Mouse (Mus musculus): Measurements from ENCODE around the gene Tcf19.

- TF ChIP-seq ZC3H11A (IDR thresholded peaks at IDR 0.05; ENCODE audit: low read depth, low read length) (no peak), TBP (conservative IDR thresholded peaks at IDR 0.05; ENCODE audit: low read depth, low read length) (no peak), CTCF (conservative IDR thresholded peaks at IDR 0.05 in 1 of 2, IDR thresholded peaks at IDR 0.05 in 1 of 2; ENCODE audit: low read depth in 2 of 2, low read length in 2 of 2) (no peak)
Measured at GRCm38 (mm10) chr17:35507556-35508260, 8.9 kb downstream of the Tcf19 start.

Data from CH12.LX (cell line).